Mouse (Mus musculus) myocyte (in vitro differentiated cells): Measurements from ENCODE around the gene Nudt12.

Source experiments
- CEBPB ChIP-seq: IDR thresholded peaks from 2 replicates; pipeline ENCODE4 v1.6.1; 2011; ENCODE audit warnings: mild to moderate bottlenecking, moderate library complexity; ENCODE audit not compliant: poor library complexity, insufficient read depth, severe bottlenecking
- E2F4 ChIP-seq: IDR thresholded peaks from one replicate; pipeline ENCODE4 v1.6.1; 2011; ENCODE audit warnings: mild to moderate bottlenecking, control low read depth, moderate library complexity; ENCODE audit not compliant: insufficient read depth
- MAX ChIP-seq: IDR thresholded peaks from one replicate; pipeline ENCODE4 v1.6.1; 2011; ENCODE audit warnings: low read depth, mild to moderate bottlenecking, control low read depth
- MYOD1 ChIP-seq, 3 experiments: IDR thresholded peaks; one replicate each; pipeline ENCODE4 v1.6.1; 2011; ENCODE audit warnings: control low read depth in 2 of 3, low read depth in 2 of 3, mild to moderate bottlenecking in 2 of 3, moderate library complexity in 1 of 3; ENCODE audit not compliant: insufficient read length in 2 of 3, control insufficient read depth in 1 of 3
- POLR2A ChIP-seq: IDR thresholded peaks from one replicate; pipeline ENCODE4 v1.6.1; 2011; ENCODE audit warnings: low read depth, mild to moderate bottlenecking, control low read depth, moderate library complexity; ENCODE audit not compliant: insufficient read length
- POLR2AphosphoS2 ChIP-seq: IDR thresholded peaks from one replicate; pipeline ENCODE4 v1.6.1; 2011; ENCODE audit warnings: low read depth, control low read depth; ENCODE audit not compliant: insufficient read length
- REST ChIP-seq: IDR thresholded peaks from one replicate; pipeline ENCODE4 v1.6.1; 2011; ENCODE audit warnings: mild to moderate bottlenecking, control low read depth, moderate library complexity; ENCODE audit not compliant: insufficient read depth, insufficient read length
- SRF ChIP-seq: IDR thresholded peaks from one replicate; pipeline ENCODE4 v1.6.1; 2011; ENCODE audit warnings: low read depth; ENCODE audit not compliant: control insufficient read depth, insufficient read length
- TCF12 ChIP-seq: IDR thresholded peaks from one replicate; pipeline ENCODE4 v1.6.1; 2011; ENCODE audit warnings: mild to moderate bottlenecking, control low read depth; ENCODE audit not compliant: poor library complexity, insufficient read depth, severe bottlenecking
- TCF3 ChIP-seq: IDR thresholded peaks from one replicate; pipeline ENCODE4 v1.6.1; 2011; ENCODE audit warnings: low read depth, control low read depth; ENCODE audit not compliant: insufficient read length
- USF1 ChIP-seq: IDR thresholded peaks from one replicate; pipeline ENCODE4 v1.6.1; 2011; ENCODE audit warnings: low read depth, mild to moderate bottlenecking, control low read depth, moderate library complexity

GRCm38 (mm10) chr17:59026336-59026735, 13.2 kb upstream of the Nudt12 start:
- TF ChIP-seq USF1, result no peak
- no peak for TF ChIP-seq TCF12
- TF ChIP-seq SRF, result no peak
- TF ChIP-seq CEBPB, result no peak
- no peak for TF ChIP-seq REST
- TF ChIP-seq MAX, result no peak
- no peak for TF ChIP-seq POLR2A
- TF ChIP-seq POLR2AphosphoS2, result no peak
- no peak for TF ChIP-seq MYOD1 (IDR thresholded peaks at IDR 0.05; ENCODE audit: control insufficient read depth in 1 of 3, insufficient read length in 2 of 3, low read depth in 2 of 3)
- TF ChIP-seq E2F4, result no peak
- no peak for TF ChIP-seq TCF3
